Mouse (Mus musculus) yolk sac, embryonic 10.5 days (tissue): ENCODE data around the gene Ints7.

Experiments used
- DNase-seq: peaks from one replicate; pipeline ENCODE4 v3.0.0-alpha.2; 2017; ENCODE audit warnings: low spot score

Ints7 gene

DNA sequence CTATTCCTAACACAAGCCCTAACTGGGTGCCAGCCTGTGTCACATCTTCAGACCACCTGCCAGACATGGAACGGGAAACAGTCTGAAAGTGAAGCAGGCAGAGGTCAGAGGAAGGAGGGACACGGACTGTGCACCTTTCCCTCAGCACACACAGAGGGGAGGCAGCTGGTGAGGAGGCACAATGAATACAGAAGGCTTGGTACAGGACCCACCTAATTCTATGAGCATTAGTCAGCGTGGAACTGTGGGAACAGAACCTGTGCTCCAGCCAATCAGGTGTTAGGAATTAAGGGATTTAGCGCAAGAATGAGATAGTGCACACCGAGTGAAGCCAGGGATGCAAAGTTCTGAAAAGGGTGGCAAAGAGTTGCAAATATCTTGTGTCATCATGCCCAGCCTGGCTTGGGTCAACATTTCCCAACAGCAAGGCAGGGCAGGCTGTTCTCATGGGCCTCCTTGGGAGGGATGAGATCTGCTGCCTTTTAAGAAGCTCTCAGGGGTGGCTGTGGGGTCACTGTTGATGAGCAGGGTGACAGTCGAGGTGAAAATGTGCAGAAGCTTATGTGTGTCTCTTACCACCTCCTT lies 57.2 kb downstream of the Ints7 start:
- DNase-seq = no peak

GRCm38 (mm10) chr1:191634116-191634515 lies 58.7 kb downstream of the Ints7 start:
- no peak for DNase-seq

GRCm38 (mm10) chr1:191638404-191638803 lies 63.0 kb downstream of the Ints7 start:
- no peak for DNase-seq

- no peak for DNase-seq
Measured at GRCm38 (mm10) chr1:191639200-191639807, 63.9 kb downstream of the Ints7 start.

DNA sequence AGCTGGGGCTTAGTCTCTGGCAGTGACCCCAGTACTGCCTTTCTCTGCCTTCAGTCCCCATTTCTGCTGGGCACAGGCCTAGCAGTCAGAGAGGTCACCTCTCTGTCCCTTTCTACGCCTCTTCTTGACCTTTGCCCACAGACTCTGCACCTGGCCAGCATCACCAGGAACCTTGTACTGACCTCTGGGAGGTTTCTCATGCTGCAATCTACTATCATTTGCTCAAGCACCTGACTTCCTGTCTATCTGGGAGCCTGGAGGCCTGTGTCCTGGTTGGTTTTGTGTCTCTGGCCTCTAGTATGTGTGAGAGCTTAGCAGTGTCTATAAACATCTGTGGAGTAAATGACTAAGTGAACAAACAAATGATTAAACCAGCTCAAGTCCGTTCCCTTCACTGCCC lies 64.7 kb downstream of the Ints7 start:
- peak; percentile 85 for DNase-seq

GRCm38 (mm10) chr1:191640848-191641247 lies 65.4 kb downstream of the Ints7 start:
- no peak for DNase-seq

DNA sequence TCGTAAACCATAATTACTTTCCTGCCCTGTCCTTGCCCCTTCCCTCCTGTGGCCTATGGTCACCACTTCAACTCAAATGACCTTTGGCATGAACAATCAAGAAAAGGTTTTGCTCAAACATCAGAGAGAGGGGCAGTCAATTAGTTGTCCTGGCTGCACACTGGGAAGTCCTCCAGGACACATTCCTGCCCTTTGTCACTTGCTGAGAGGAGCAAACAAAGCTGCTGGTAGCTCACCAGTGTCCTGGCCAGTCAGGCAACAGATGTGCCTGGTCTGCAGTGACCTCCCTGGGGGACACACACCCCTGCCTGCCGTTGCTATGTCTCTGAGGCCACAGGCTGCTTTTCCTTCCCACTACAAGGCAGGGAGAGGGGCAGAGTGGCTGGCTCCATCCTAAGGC lies 66.0 kb downstream of the Ints7 start:
- peak; percentile 85 for DNase-seq

GRCm38 (mm10) chr1:191642903-191643302 lies 67.5 kb downstream of the Ints7 start:
- DNase-seq = no peak

DNA sequence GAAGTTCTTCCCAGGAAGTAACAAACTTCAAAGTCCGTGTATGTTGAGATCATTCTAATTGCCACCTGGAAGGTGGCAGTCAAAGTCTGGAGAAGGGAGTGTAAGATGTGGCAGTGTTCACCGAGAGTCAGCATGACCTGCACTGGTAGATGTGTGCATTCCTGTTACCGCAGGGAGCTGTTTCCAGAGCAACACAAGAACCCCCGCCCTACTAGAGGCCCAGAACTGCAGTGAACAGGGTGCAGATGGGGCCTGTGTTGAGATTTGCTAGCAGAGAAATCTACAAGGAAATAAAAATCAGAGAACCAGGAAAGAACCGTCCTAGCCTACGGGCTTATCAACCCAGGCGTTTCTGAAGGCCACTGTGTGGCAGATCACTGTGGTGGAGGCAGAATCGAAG lies 70.5 kb downstream of the Ints7 start:
- no peak for DNase-seq

DNA sequence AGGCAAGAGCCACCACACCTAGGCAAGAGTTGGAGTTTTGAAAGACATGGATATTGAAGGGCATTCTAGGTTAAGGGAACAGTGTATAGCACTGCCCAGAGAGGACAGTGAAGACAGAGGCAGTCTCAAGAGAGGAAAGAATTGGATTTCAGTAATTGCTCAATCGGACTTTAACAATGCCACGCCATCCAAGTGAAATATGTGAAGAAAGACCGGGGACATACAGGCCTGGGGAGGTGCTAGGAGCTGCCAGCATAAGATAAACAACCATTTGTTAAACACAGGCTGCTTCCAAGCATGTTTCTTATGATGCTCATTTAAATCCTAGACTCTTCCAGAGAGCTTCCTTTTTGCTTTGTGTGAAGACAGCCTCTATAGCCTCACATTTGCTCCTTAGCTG lies 72.2 kb downstream of the Ints7 start:
- no peak for DNase-seq

- no peak for DNase-seq
Measured at GRCm38 (mm10) chr1:191659441-191659840, 84.0 kb downstream of the Ints7 start.

- no peak for DNase-seq
Measured at GRCm38 (mm10) chr1:191661019-191661796, 85.8 kb downstream of the Ints7 start.

DNA sequence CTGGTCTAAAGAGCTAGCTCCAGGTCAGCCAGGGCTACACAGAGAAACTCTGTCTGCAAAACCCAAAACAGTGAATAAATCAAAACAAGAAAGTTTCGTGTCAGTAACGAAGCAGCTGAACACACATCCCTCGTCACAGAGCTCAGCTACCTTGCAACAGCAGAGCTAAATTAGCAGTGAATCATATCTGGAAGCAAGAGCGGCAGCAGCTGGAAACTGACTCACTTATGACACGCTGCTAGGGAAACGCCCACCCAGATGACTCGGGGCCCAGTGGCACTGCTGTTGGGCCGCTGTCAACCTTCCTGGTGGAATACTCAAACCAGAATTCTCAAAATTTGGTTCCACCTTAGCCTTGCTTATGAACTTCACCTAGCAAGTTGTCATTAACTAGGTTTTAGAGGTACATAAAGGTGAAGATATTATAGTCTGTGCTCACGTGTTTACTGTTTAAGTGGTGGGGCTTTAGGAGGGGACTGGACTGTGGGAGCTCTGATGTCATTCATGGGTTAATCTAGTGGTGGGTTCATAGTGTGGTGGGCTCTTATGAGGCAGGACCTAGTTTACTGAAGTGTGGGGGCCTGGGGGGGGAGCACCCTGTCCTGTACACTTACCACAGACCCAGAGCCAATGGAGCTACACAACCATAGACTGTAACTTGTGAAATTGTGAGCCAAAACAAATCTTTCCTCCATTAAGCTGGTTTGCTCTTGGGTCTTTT lies 86.9 kb downstream of the Ints7 start:
- DNase-seq = no peak

DNA sequence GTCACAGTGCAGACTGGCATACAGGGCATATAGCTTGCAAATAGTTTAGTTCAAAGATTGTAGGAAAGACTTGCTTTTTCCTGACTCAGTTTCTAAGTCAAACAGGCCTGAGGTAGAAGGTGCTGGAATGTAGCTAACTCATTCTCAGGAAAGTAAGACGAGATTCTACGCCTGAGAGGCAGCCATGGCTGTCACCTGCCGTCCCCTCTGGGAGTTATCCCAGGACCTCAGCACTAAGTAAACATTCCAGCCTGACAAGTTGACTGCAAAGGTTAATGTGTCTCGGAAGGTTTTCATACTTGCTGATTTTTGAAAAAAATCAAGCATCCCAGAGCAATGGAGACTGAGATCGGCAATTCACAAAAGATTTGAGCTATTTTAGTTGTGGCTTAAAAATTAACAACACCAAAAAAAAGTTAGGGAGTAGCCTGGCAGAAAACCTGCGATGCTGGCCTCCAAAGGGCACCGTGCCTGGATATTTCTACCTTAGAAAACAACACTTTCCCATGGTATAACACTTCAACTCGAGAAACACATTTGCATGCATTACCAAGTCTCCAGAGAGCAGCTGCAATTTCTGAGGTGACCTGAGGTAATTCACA lies 87.6 kb downstream of the Ints7 start:
- DNase-seq = peak; percentile 72

GRCm38 (mm10) chr1:191663603-191664002 lies 88.2 kb downstream of the Ints7 start:
- peak; percentile 37 for DNase-seq

GRCm38 (mm10) chr1:191666351-191666750 lies 90.9 kb downstream of the Ints7 start:
- no peak for DNase-seq

- no peak for DNase-seq
Measured at GRCm38 (mm10) chr1:191668030-191668429, 92.6 kb downstream of the Ints7 start.
